Mouse (Mus musculus): ENCODE data around the gene Myh7. TPM values are rescaled to one million over a fixed set of nuclear protein-coding genes. Genes with fewer than 3 reads are reported as not detected.
"Not testable (repeated sequence)": the region's sequence is repeated elsewhere in the genome, so short reads cannot be mapped to it uniquely, and the experiment has no call there.

Gene Myh7
- 0.11 and 2.0 TPM in 2 replicates for polyA plus RNA-seq (2014; fragmentation: Nextera tagmentation; extraction: Ambion mirVana)

DNA sequence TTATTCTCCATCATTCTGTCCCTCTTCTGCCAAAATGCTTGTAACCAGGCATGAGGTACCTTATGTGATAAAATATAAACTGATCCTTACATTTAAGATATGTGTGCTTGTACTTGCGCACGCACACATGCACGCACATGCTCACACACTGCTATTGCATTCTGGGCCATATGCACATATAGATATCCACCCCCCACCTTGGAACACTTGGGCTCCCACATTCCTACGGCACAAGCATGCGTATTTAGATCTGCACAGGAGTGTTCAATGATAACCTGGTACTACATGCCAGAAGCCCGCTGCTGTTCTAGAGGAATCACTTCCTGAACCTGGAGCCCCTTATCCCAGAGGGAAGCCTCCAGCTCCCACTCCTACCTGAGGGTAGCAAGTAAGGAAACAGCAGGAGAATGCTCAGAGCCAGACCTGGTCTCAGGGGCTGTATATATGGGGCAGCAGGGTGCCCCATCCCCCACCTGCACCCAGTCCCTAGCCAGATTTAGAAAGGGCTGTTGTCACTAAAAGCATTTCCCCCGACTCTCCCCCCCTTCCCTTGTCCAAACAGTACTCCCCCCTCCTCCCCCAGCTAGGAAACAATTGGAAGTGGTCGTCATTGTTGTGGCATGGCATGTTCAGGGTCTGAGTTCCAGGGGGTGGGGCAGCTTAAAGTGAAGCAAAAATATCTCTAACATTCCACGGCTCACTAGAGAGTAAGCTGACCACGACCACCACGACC, at the start of gene Myh7:
TSS of gene Myh7 (minus strand) at position 491 of the 733 bp plus-strand sequence.
- Histone ChIP-seq H3K9ac (ENCODE audit: low read depth, low read length) (no peak within 1 kb of the TSS; the same call in 1 of the 2 replicates), H3K4me2 (replicated peaks; ENCODE audit: low read depth, low read length) (no peak within 1 kb of the TSS), H3K4me1 (ENCODE audit: control insufficient read depth, insufficient read depth, low read length) (peaks cover 14% of the 10 kb centered on the region), H3K36me3 (ENCODE audit: control insufficient read depth, insufficient read depth, low read length) (no peaks in the 10 kb centered on the region), H3K27me3 (ENCODE audit: control insufficient read depth, insufficient read depth, low read length) (no peaks in the 10 kb centered on the region), H3K4me3 (ENCODE audit: low read length) (no peak within 1 kb of the TSS), H3K9me3 (ENCODE audit: control insufficient read depth, low read length) (no peaks in the 10 kb centered on the region), H3K27ac (ENCODE audit: low read depth, low read length) (no peak within 1 kb of the TSS)
- WGBS, result 49% methylated on average over 11 of the region's 11 CpGs
- no peak for ATAC-seq (ENCODE audit: low FRiP score, low TSS enrichment)

DNA sequence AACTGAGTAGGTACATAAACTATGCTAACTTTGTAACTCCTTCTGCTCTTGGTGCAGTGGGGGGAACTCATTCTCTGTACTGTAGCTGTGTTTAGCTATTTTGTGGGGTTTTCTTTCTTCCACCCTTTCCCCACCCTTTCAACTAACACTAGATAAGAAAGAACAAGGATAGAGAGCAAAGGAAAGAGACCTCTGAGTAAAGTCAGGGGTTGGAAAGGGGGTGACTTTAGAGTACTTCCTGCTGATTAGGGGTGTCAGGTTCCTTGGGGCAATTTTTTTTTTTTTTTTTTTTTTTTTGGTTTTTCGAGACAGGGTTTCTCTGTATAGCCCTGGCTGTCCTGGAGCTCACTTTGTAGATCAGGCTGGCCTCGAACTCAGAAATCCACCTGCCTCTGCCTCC, 49.3 kb upstream of the Myh7 start:
- H3K9ac ChIP-seq (ENCODE audit: low read depth, low read length); H3K4me1 ChIP-seq (ENCODE audit: control insufficient read depth, insufficient read depth, low read length); H3K27ac ChIP-seq (ENCODE audit: low read depth, low read length); H3K9me3 ChIP-seq (ENCODE audit: control insufficient read depth, low read length); H3K27me3 ChIP-seq (ENCODE audit: control insufficient read depth, insufficient read depth, low read length); ATAC-seq (ENCODE audit: low FRiP score, low TSS enrichment); H3K4me2 ChIP-seq (replicated peaks; ENCODE audit: low read depth, low read length); H3K4me3 ChIP-seq (ENCODE audit: low read length); H3K36me3 ChIP-seq (ENCODE audit: control insufficient read depth, insufficient read depth, low read length): not testable (repeated sequence)
- no CpG with 5 or more reads among the region's 2 CpGs for WGBS

DNA sequence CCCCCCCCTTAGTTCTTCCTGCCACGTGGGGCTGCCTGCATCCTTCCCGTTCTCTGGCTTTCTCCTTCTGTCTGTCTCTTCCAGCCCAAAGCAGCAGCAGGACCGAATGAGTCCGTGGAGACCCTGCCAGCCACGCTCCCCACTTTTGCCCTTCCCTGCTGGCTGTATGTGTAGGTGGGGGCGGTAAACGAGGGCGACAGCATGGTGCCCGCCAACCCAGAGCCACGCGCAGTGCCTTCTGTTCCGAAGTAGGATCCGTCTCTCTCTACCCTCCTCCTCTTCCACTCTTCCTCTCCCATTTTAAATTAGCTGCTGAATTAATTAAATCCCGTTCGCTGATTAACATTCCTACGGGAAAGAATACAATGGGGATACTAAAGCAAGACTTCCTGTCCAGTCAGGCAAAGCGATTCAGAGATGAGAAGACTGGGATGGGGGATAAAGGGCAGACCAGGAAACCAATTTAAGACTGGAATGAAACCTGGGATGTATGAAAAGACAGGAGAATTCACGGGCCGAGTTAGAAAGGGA, 38.3 kb upstream of the Myh7 start:
- WGBS, result 51% methylated on average over 19 of the region's 19 CpGs
- no peak overlapping the region for H3K27ac ChIP-seq (ENCODE audit: low read depth, low read length)
- H3K4me2 ChIP-seq (replicated peaks; ENCODE audit: low read depth, low read length), result no peak overlapping the region
- ATAC-seq (ENCODE audit: low FRiP score, low TSS enrichment), result no peak
- peaks cover 10% of the 10 kb centered on the region for H3K4me1 ChIP-seq (ENCODE audit: control insufficient read depth, insufficient read depth, low read length)
- no peak overlapping the region for H3K9ac ChIP-seq (ENCODE audit: low read depth, low read length)
- H3K36me3 ChIP-seq (ENCODE audit: control insufficient read depth, insufficient read depth, low read length), result no peaks in the 10 kb centered on the region
- H3K9me3 ChIP-seq (ENCODE audit: control insufficient read depth, low read length), result no peaks in the 10 kb centered on the region
- H3K27me3 ChIP-seq (ENCODE audit: control insufficient read depth, insufficient read depth, low read length), result no peaks in the 10 kb centered on the region
- no peak overlapping the region for H3K4me3 ChIP-seq (ENCODE audit: low read length)

DNA sequence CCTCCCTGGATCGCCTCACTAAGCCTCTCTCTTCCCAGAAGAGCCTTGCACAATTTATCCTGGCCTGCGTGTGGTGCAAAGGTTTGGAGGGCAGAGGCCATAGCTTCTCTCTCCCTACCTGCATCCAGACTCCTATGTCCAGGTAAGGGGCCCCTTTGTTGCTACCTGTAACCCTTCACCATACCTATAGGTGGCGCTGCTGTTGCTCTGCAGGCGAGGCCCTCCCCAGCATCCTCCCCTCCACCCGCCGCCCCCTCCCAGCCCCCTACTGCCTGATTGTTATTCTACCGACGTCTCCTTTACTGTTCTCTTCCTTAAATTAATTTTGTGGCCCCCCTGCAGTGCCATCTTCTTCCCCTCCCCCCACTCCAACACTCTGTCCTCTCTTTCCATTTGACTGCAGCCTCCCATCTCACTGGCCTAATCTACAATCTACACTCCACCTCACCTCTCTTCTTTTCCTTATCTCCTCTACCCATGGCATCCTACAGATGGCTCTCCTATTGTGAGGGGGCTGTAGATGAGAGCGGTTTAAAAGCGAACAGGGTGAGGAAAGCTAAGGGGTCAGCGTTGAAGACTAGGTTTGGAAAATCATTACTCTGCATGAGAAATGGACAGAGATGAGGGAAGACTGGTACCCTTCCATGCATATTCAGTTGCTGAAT, 34.7 kb upstream of the Myh7 start:
- H3K4me1 ChIP-seq (ENCODE audit: control insufficient read depth, insufficient read depth, low read length), result peaks cover 10% of the 10 kb centered on the region
- WGBS, result 9% methylated on average over 11 of the region's 11 CpGs
- H3K27ac ChIP-seq (ENCODE audit: low read depth, low read length), result no peak overlapping the region
- ATAC-seq (ENCODE audit: low FRiP score, low TSS enrichment), result no peak
- no peak overlapping the region for H3K4me2 ChIP-seq (replicated peaks; ENCODE audit: low read depth, low read length)
- no peaks in the 10 kb centered on the region for H3K9me3 ChIP-seq (ENCODE audit: control insufficient read depth, low read length)
- no peak overlapping the region for H3K4me3 ChIP-seq (ENCODE audit: low read length)
- H3K27me3 ChIP-seq (ENCODE audit: control insufficient read depth, insufficient read depth, low read length), result no peaks in the 10 kb centered on the region
- peaks cover 12% of the 10 kb centered on the region for H3K36me3 ChIP-seq (ENCODE audit: control insufficient read depth, insufficient read depth, low read length)
- no peak overlapping the region for H3K9ac ChIP-seq (ENCODE audit: low read depth, low read length)

DNA sequence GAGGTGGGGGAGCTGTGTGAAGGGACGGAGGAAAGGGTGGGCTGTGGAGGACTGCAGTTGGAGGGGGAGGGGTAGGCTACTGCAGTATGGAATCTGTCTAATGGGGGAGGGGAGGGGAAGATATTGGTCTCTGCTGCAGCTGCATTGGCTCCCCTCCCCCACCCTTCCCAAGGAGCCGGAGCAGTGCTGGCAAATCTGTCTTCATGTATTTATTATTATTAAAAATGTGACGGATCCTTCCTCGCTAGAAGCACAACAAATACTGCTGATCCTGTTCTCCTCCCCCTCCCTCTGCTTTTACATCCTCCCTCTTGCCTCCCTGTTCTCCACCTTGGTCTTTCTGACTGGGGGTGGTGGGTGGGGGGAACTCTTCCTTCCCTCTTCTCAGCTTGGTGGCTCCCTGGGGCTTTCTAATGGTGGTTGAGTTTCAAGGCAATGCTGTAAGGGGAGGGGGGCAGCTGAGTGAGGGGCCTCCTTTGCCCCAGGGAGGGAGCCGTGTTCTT, 34.0 kb upstream of the Myh7 start:
- Histone ChIP-seq H3K36me3 (ENCODE audit: control insufficient read depth, insufficient read depth, low read length) (peaks cover 19% of the 10 kb centered on the region), H3K4me3 (ENCODE audit: low read length) (no peak overlapping the region), H3K4me1 (ENCODE audit: control insufficient read depth, insufficient read depth, low read length) (peaks cover 10% of the 10 kb centered on the region), H3K27ac (ENCODE audit: low read depth, low read length) (no peak overlapping the region), H3K4me2 (replicated peaks; ENCODE audit: low read depth, low read length) (no peak overlapping the region), H3K9me3 (ENCODE audit: control insufficient read depth, low read length) (no peaks in the 10 kb centered on the region), H3K27me3 (ENCODE audit: control insufficient read depth, insufficient read depth, low read length) (no peaks in the 10 kb centered on the region), H3K9ac (ENCODE audit: low read depth, low read length) (no peak overlapping the region)
- WGBS, result 19% methylated on average over 5 of the region's 5 CpGs
- ATAC-seq (ENCODE audit: low FRiP score, low TSS enrichment), result no peak

DNA sequence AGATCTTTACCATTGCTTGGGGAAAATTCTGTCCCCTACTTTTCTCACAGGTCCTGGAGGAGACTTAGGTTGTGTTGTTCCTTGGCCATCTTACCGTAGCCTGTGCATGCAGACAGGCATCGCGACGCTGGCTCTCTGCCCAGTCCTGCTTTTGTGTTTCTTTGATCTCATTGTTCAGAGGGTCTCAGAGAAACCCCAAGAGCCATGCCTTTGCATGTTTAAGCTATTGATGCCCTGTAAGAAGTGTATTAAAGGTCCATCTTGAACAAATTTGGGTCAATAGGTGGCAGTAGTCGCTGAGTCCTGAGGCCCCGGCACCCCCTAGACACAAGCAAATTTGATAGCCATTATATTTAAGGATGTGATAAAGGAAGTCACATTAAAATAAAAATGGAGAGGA, 33.2 kb upstream of the Myh7 start:
- no peaks in the 10 kb centered on the region for H3K27me3 ChIP-seq (ENCODE audit: control insufficient read depth, insufficient read depth, low read length)
- ATAC-seq (ENCODE audit: low FRiP score, low TSS enrichment), result no peak

DNA sequence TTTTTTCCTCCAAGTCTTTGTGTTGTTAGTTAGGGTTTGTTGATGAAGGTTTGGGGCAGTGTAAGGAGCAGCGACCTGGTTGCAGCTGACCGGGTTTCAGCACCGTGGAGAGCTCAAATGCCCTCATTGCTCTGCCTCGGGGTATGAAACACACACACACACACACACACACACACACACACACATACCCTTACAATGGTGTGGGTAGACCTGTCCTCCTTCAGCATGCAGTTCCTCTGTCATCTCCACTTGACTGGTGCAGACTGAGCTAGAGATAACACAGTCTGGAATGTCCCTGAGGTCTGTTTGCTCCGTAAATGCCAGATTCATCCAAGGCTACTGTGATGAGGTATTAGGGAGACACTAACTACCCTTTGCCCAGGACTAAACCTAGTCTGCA, 32.8 kb upstream of the Myh7 start:
- Histone ChIP-seq H3K4me3 (ENCODE audit: low read length) (no peak overlapping the region), H3K9ac (ENCODE audit: low read depth, low read length) (no peak overlapping the region), H3K9me3 (ENCODE audit: control insufficient read depth, low read length) (no peaks in the 10 kb centered on the region), H3K27me3 (ENCODE audit: control insufficient read depth, insufficient read depth, low read length) (no peaks in the 10 kb centered on the region), H3K4me2 (replicated peaks; ENCODE audit: low read depth, low read length) (no peak overlapping the region), H3K4me1 (ENCODE audit: control insufficient read depth, insufficient read depth, low read length) (peaks cover 10% of the 10 kb centered on the region), H3K36me3 (ENCODE audit: control insufficient read depth, insufficient read depth, low read length) (peaks cover 30% of the 10 kb centered on the region), H3K27ac (ENCODE audit: low read depth, low read length) (no peak overlapping the region)
- WGBS, result 21% methylated on average over 5 of the region's 5 CpGs
- ATAC-seq (ENCODE audit: low FRiP score, low TSS enrichment), result 0 out of 2 replicates have a peak, but pooled peaks have one; percentile 33

More for the DNA sequence above, 33.2 kb upstream of the Myh7 start:
- WGBS, result 19% methylated on average over 6 of the region's 6 CpGs
- H3K4me3 ChIP-seq (ENCODE audit: low read length), result no peak overlapping the region
- peaks cover 26% of the 10 kb centered on the region for H3K36me3 ChIP-seq (ENCODE audit: control insufficient read depth, insufficient read depth, low read length)
- H3K9me3 ChIP-seq (ENCODE audit: control insufficient read depth, low read length), result no peaks in the 10 kb centered on the region
- no peak overlapping the region for H3K9ac ChIP-seq (ENCODE audit: low read depth, low read length)
- H3K4me1 ChIP-seq (ENCODE audit: control insufficient read depth, insufficient read depth, low read length), result peaks cover 10% of the 10 kb centered on the region
- H3K27ac ChIP-seq (ENCODE audit: low read depth, low read length), result no peak overlapping the region
- no peak overlapping the region for H3K4me2 ChIP-seq (replicated peaks; ENCODE audit: low read depth, low read length)

DNA sequence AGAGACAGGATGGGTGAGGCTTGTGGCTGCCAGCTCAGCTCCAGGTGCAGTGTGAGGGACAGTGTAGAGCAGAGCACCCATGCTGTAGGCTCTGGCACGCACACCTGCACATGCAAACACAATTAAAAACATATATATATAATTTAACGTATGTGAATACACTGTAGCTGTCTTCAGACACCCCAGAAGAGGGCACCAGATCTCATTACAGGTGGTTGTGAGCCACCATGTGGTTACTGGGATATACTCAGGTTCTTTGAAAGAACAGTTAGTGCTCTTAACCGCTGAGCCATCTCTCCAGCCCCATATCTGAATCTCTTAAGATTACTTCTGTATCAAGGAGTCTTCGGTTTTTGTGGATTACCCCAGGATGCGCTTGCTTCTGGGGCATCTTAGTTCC, 31.1 kb upstream of the Myh7 start:
- H3K9me3 ChIP-seq (ENCODE audit: control insufficient read depth, low read length), result no peaks in the 10 kb centered on the region
- no peak for ATAC-seq (ENCODE audit: low FRiP score, low TSS enrichment)
- no peak overlapping the region for H3K27ac ChIP-seq (ENCODE audit: low read depth, low read length)
- 78% methylated on average over 5 of the region's 5 CpGs for WGBS
- H3K27me3 ChIP-seq (ENCODE audit: control insufficient read depth, insufficient read depth, low read length), result no peaks in the 10 kb centered on the region
- peaks cover 10% of the 10 kb centered on the region for H3K4me1 ChIP-seq (ENCODE audit: control insufficient read depth, insufficient read depth, low read length)
- H3K4me3 ChIP-seq (ENCODE audit: low read length), result no peak overlapping the region
- H3K4me2 ChIP-seq (replicated peaks; ENCODE audit: low read depth, low read length), result no peak overlapping the region
- no peak overlapping the region for H3K9ac ChIP-seq (ENCODE audit: low read depth, low read length)
- peaks cover 47% of the 10 kb centered on the region for H3K36me3 ChIP-seq (ENCODE audit: control insufficient read depth, insufficient read depth, low read length)

DNA sequence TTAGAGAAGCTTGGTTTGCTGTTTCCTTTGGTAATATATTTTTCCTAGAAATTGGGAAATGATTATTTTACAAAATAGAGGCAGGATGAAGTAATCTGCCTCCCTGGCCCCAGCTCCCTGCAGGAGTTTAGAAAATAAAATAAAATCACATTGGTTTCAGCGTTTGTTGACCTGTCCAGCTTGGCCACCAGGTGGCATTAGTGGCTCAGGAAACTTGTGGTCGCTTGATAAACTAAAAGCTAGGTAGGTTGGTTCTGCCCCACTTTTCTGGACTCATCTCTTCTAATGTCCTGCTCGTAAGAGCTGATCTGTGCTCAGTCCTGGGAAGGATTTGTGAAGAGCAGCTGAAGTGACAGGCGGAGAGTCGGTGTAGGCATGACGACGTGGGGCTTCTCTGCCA, 29.8 kb upstream of the Myh7 start:
- Histone ChIP-seq H3K4me1 (ENCODE audit: control insufficient read depth, insufficient read depth, low read length) (peaks cover 10% of the 10 kb centered on the region), H3K9ac (ENCODE audit: low read depth, low read length) (no peak overlapping the region), H3K4me2 (replicated peaks; ENCODE audit: low read depth, low read length) (no peak overlapping the region), H3K36me3 (ENCODE audit: control insufficient read depth, insufficient read depth, low read length) (peaks cover 54% of the 10 kb centered on the region), H3K27me3 (ENCODE audit: control insufficient read depth, insufficient read depth, low read length) (no peaks in the 10 kb centered on the region), H3K27ac (ENCODE audit: low read depth, low read length) (no peak overlapping the region), H3K9me3 (ENCODE audit: control insufficient read depth, low read length) (no peaks in the 10 kb centered on the region), H3K4me3 (ENCODE audit: low read length) (no peak overlapping the region)
- WGBS, result 64% methylated on average over 7 of the region's 7 CpGs
- ATAC-seq (ENCODE audit: low FRiP score, low TSS enrichment), result no peak

All from kidney, embryonic 14.5 days (tissue).